Mouse (Mus musculus): Measurements from ENCODE around the gene Nfya.

DNA sequence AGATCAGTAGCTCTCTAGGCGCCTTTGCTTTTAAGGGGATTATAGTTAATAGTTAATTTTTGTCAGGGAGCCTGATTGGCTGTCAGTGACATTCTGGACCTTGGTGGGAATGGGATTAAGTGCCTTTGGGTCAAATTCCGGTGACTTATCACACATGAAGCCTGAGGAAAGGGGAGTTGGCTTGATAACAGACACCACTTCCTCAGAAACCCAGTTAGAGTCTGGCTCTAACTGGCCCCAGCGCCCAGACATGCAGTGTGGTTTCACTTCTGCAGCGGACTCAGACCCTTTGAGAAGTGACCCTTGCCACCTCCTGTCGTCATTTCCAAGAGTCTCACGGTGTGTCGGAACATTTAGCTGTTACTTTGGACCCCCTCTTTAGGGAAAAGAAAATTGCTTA lies 8.5 kb upstream of the Nfya start:
- TF ChIP-seq CTCF (IDR thresholded peaks at IDR 0.05; ENCODE audit: control insufficient read depth, insufficient read depth, low read length) (no peak), POLR2A (IDR thresholded peaks at IDR 0.05; ENCODE audit: borderline replicate concordance, control insufficient read depth, low read depth, low read length) (no peak)

Measured in bone marrow, adult 2 months (tissue).